Mouse (Mus musculus): ENCODE measurements around the gene Rsph3a.
"Not testable (repeated sequence)": the region's sequence is repeated elsewhere in the genome, so short reads cannot be mapped to it uniquely, and the experiment has no call there.

Gene Rsph3a

GRCm38 (mm10) chr17:7924185-7924725 lies 21.2 kb upstream of the Rsph3a start:
- CTCF ChIA-PET: interaction anchor here in 1 of 4 experiments (0.6 kb wide), 1 partner anchor 1790 kb away, joined by 6 read pairs; no protein-coding TSS in a partner anchor
- POLR2A ChIA-PET: interaction anchor here in 2 of 4 experiments (0.6 to 1.1 kb wide), 4 partner anchors 9 to 755 kb away, joined by 3 to 4 read pairs (median 3); partner anchors contain the start of gene Rps6ka2 (in 1 of the 2)

- ChIA-PET CTCF (no interaction called here), POLR2A (no interaction called here)
Observed at GRCm38 (mm10) chr17:7925413-7926160, 19.8 kb upstream of the Rsph3a start, which contains the start of gene Tagap. Gene Tagap (plus strand): TSS chr17:7926000.

- ChIA-PET POLR2A (no interaction called here), CTCF (interaction anchor here in 3 of 4 experiments (0.6 to 2.6 kb wide), 19 partner anchors 9 to 72 kb away, joined by 3 to 11 read pairs (median 3); no protein-coding TSS in a partner anchor)
Observed at GRCm38 (mm10) chr17:7927582-7928535, 17.6 kb upstream of the Rsph3a start.

GRCm38 (mm10) chr17:7928662-7929061 lies 16.8 kb upstream of the Rsph3a start:
- ChIA-PET POLR2A (interaction anchor here in 1 of 4 experiments (0.5 to 1.0 kb wide), 2 partner anchors 9 to 962 kb away, joined by 3 to 7 read pairs; no protein-coding TSS in a partner anchor), CTCF (interaction anchor here in 3 of 4 experiments (0.6 to 2.6 kb wide), 21 partner anchors 9 to 66 kb away, joined by 3 to 15 read pairs (median 4); partner anchors contain the start of gene Rsph3a (in 1 of the 3))

- ChIA-PET POLR2A (interaction anchor here in 1 of 4 experiments (0.5 to 1.0 kb wide), 2 partner anchors 8 to 962 kb away, joined by 3 to 7 read pairs; no protein-coding TSS in a partner anchor), CTCF (interaction anchor here in 3 of 4 experiments (0.6 to 2.6 kb wide), 19 partner anchors 8 to 68 kb away, joined by 3 to 15 read pairs (median 4); partner anchors contain the start of gene Rsph3a (in 1 of the 3))
Observed at GRCm38 (mm10) chr17:7929279-7929678, 16.1 kb upstream of the Rsph3a start.

GRCm38 (mm10) chr17:7931096-7931990 lies 14.1 kb upstream of the Rsph3a start:
- CTCF ChIA-PET: interaction anchor here in 1 of 4 experiments (0.6 kb wide), 1 partner anchor 300 kb away, joined by 4 read pairs; no protein-coding TSS in a partner anchor
- POLR2A ChIA-PET: interaction anchor here in 1 of 4 experiments (0.6 kb wide), 1 partner anchor 209 kb away, joined by 3 read pairs; no protein-coding TSS in a partner anchor

GRCm38 (mm10) chr17:7932121-7932520 lies 13.3 kb upstream of the Rsph3a start:
- CTCF ChIA-PET: interaction anchor here in 1 of 4 experiments (0.6 kb wide), 1 partner anchor 299 kb away, joined by 4 read pairs; no protein-coding TSS in a partner anchor
- POLR2A ChIA-PET: not testable (repeated sequence)

GRCm38 (mm10) chr17:7939640-7940039 lies 5.8 kb upstream of the Rsph3a start:
- ChIA-PET CTCF (no interaction called here), POLR2A (no interaction called here)

GRCm38 (mm10) chr17:7946053-7946627 lies 726 bp downstream of the Rsph3a start:
- POLR2A ChIA-PET: interaction anchor here in 2 of 4 experiments (0.6 to 1.3 kb wide), 2 partner anchors 214 to 998 kb away, joined by 4 read pairs; partner anchors contain the start of gene Rsph3b (in 1 of the 2)

GRCm38 (mm10) chr17:7951333-7951732 lies 5.9 kb downstream of the Rsph3a start:
- POLR2A ChIA-PET, CTCF ChIA-PET: not testable (repeated sequence)

More at GRCm38 (mm10) chr17:7946053-7946627, 726 bp downstream of the Rsph3a start:
- CTCF ChIA-PET: interaction anchor here in 2 of 4 experiments (1.1 to 1.5 kb wide), 3 partner anchors 17 to 19 kb away, joined by 3 read pairs; no protein-coding TSS in a partner anchor

- CTCF ChIA-PET, POLR2A ChIA-PET: not testable (repeated sequence)
Observed at GRCm38 (mm10) chr17:7957242-7957641, 11.8 kb downstream of the Rsph3a start.

- POLR2A ChIA-PET, CTCF ChIA-PET: not testable (repeated sequence)
Observed at GRCm38 (mm10) chr17:7963333-7963732, 17.9 kb downstream of the Rsph3a start.

- CTCF ChIA-PET, POLR2A ChIA-PET: not testable (repeated sequence)
Observed at GRCm38 (mm10) chr17:7964398-7964797, 19.0 kb downstream of the Rsph3a start.

- POLR2A ChIA-PET, CTCF ChIA-PET: not testable (repeated sequence)
Observed at GRCm38 (mm10) chr17:7968490-7968889, 23.1 kb downstream of the Rsph3a start.

- CTCF ChIA-PET, POLR2A ChIA-PET: not testable (repeated sequence)
Observed at GRCm38 (mm10) chr17:7969782-7970181, 24.4 kb downstream of the Rsph3a start.

- CTCF ChIA-PET: interaction anchor here in 2 of 4 experiments (0.6 to 1.2 kb wide), 2 partner anchors 1083 to 1084 kb away, joined by 3 to 5 read pairs; no protein-coding TSS in a partner anchor
- POLR2A ChIA-PET: not testable (repeated sequence)
Observed at GRCm38 (mm10) chr17:7983484-7983883, 38.1 kb downstream of the Rsph3a start.

GRCm38 (mm10) chr17:7985597-7985996 lies 40.2 kb downstream of the Rsph3a start:
- CTCF ChIA-PET, POLR2A ChIA-PET: not testable (repeated sequence)

- POLR2A ChIA-PET, CTCF ChIA-PET: not testable (repeated sequence)
Observed at GRCm38 (mm10) chr17:7987038-7987437, 41.6 kb downstream of the Rsph3a start.
